Mouse (Mus musculus) spleen, postnatal 4 days (tissue): ENCODE results near the gene 5530400C23Rik.
"Not testable (repeated sequence)": the region's sequence is repeated elsewhere in the genome, so short reads cannot be mapped to it uniquely, and the experiment has no call there.

Source experiments
- DNase-seq, 2 experiments: peaks; one replicate each; pipeline ENCODE4 v3.0.0; 2022; ENCODE audit warnings: low spot score in 2 of 2

The 5530400C23Rik gene

DNA sequence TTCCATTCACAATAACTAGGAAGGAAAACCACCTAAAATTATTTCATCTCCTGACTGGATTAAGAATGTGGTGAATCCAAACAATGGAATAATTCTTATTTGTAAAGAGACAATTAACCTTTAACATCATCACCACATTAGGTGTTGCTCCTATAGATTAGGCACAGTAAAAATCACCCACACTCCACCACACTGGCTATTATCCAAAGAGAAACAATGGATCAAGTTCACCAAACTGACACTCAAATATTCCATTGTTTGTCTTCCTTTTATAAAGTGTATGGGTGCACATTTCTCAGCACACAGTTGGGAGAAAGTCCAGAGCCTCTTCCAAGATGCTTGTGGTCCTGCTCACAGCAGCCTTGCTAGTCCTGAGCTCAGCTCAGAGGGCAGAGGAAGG is at the start of gene 5530400C23Rik:
TSS of gene 5530400C23Rik (plus strand) at position 301 of the 400 bp plus-strand sequence.
- not testable (repeated sequence) for DNase-seq

DNA sequence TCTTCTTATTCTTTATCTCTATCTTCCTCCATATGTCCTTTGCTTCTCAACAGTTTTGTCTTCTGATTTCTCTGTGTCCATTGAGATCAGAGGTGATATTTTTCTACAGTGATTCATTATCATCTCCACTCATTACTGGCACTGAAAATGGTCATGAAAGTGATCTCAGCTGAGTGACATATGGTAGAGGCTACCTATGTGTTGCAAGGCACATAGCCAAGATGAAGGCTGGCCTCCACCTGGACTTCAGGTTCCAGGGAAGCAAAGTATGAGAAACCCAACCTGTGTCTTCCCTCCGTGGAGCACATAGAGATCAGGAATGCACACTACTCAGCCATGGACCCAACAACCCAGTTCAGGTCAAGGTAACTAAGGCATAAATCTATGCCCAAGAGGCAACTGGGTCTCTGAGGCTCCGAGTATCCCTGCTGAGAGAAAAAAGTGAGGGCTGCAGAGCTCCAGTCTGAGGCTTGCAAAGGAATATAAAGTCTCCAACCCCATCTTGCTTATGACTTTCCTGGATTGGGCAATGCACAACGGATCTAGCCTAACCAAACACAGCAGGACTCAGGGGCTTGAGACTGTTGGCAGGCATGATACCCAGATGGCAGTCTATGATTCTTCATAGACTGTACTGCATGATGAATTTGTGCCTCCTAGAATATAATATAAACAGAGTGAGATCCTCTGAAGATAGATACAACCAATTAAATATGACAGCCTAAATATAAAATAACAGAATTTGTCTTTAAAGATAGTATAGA is 14.1 kb downstream of the 5530400C23Rik start:
- no peak for DNase-seq

DNA sequence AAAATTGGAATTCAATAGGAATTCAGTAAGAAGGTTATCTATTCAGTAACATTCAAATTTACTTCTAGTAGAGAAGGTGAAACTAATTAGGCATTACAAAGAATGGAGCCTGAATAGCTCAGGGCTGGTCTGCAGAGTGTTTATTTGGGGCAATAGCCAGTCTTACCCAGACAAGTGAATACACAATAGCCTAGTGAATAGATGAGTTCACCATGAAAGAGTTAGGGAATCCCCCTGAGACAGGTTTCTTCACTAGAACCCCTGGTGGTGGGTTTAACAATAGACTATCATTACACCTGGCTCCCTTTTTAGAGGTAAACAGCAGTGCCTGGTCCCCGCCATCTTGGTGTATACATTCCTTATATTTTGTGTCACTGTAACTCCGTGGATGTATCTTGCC is 21.9 kb downstream of the 5530400C23Rik start:
- not testable (repeated sequence) for DNase-seq

DNA sequence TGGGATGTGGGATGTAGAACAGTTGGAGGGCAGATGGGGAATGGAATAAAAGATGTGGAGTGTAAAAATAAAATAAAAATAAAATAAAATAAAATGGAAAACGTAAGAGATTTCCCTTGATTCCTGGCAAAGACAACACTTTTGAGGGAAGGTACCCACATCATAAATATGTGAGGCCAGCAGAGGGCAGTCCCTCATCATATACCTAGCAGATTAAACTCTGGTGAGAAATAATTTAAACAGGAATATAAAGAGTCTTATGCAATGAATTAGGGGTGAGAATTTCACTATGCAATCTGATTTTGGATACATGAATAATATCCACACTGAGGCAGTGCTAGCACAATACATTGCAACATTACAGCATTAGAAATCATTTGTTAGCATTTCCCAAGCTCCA is 46.5 kb downstream of the 5530400C23Rik start:
- no peak for DNase-seq

DNA sequence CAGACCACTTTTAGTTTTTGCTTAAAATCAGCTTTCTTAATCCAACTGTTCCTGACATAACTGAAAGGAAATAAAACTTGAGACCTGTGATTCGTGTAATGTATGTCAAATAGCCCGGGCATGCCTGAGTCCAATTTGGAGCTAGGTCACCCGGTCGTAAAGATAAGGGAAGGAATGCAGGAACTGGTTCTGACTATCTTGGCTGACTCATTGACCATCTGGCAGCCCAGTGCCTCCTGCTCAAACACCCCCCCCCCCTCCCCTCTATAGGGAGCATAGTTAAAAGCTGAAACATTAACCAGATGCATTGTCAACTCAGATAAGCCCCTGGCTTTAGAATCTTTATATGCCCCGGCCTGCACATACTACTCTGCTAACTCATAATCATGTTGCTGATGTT is 49.7 kb downstream of the 5530400C23Rik start:
- DNase-seq = not testable (repeated sequence)
